Mouse (Mus musculus) limb, embryonic 11.5 days (tissue): ENCODE data around the gene Pdxp. TPM values are rescaled to one million over a fixed set of nuclear protein-coding genes. Genes with fewer than 3 reads are reported as not detected.

Experiments used
- microRNA-seq: library from miRNA; unstranded; fragments of <30 nt; microRNA quantifications from one replicate; pipeline ENCODE4, GENCODE M21; 2016
- polyA plus RNA-seq: library from polyadenylated mRNA; unstranded; fragments of >200 nt; fragmentation: Nextera tagmentation; extraction: Ambion mirVana; gene quantifications from 2 replicates; pipeline ENCODE4 v1.2.1, GENCODE M21; 2014

Gene Pdxp
- polyA plus RNA-seq, 1 experiment from 2014 or later, result 39.6 TPM

Small RNAs within 50 kb of the gene (microRNA-seq; reads per million reads assigned to microRNA genes)
- not detected for gene Mir6955

Other genes starting within 250 kb of the Pdxp start
- gene Elfn2, start 195.1 kb upstream of the Pdxp start, polyA plus RNA-seq, result not detected in 2 replicates
- gene Mfng, start 140.4 kb upstream of the Pdxp start, polyA plus RNA-seq, result 5.3 and 7.5 TPM in 2 replicates
- gene Card10, start 110.9 kb upstream of the Pdxp start, polyA plus RNA-seq, result 3.4 and 3.5 TPM in 2 replicates
- 11.2 and 12.6 TPM in 2 replicates for gene Cdc42ep1, start 71.3 kb upstream of the Pdxp start, polyA plus RNA-seq
- gene Lgals2, start 58.4 kb upstream of the Pdxp start, polyA plus RNA-seq, result not detected in 2 replicates
- 30.9 and 32.7 TPM in 2 replicates for gene Gga1, start 36.7 kb upstream of the Pdxp start, polyA plus RNA-seq
- gene Gm49510, start 14.3 kb upstream of the Pdxp start, polyA plus RNA-seq, result 0.92 and 1.0 TPM in 2 replicates
- gene Sh3bp1, start 14.2 kb upstream of the Pdxp start, polyA plus RNA-seq, result 45.0 and 50.9 TPM in 2 replicates
- 567 and 570 TPM in 2 replicates for gene Lgals1, start 12.8 kb downstream of the Pdxp start, polyA plus RNA-seq
- gene Nol12, start 21.0 kb downstream of the Pdxp start, polyA plus RNA-seq, result 72.7 and 76.3 TPM in 2 replicates
- 47.9 and 50.8 TPM in 2 replicates for gene Triobp, start 33.8 kb downstream of the Pdxp start, polyA plus RNA-seq
- gene H1f0, start 114.5 kb downstream of the Pdxp start, polyA plus RNA-seq, result 271 and 369 TPM in 2 replicates
- not detected in 2 replicates for gene Galr3, start 128.0 kb downstream of the Pdxp start, polyA plus RNA-seq
- gene Ankrd54, start 149.0 kb downstream of the Pdxp start, polyA plus RNA-seq, result 56.7 and 63.2 TPM in 2 replicates
- 275 and 280 TPM in 2 replicates for gene Eif3l, start 161.3 kb downstream of the Pdxp start, polyA plus RNA-seq
- 7.8 and 8.1 TPM in 2 replicates for gene Micall1, start 195.0 kb downstream of the Pdxp start, polyA plus RNA-seq
- 354 and 385 TPM in 2 replicates for gene Polr2f, start 227.1 kb downstream of the Pdxp start, polyA plus RNA-seq
- gene 1700088E04Rik, start 227.3 kb downstream of the Pdxp start, polyA plus RNA-seq, result 4.5 and 5.1 TPM in 2 replicates